Mouse (Mus musculus) hindbrain, embryonic 13.5 days (tissue): ENCODE data around the gene B130006D01Rik. TPM values are rescaled to one million over a fixed set of nuclear protein-coding genes. Genes with fewer than 3 reads are reported as not detected.
"Not testable (repeated sequence)": the region's sequence is repeated elsewhere in the genome, so short reads cannot be mapped to it uniquely, and the experiment has no call there.

ENCODE experiments used
- ATAC-seq: fragments of 200-750 bp; cut with Nextera tagmentation; 2 replicates; pipeline ENCODE4 v1.8.0; 2017; ENCODE audit warnings: moderate TSS enrichment; ENCODE audit not compliant: low FRiP score
- H3K27ac ChIP-seq: fragments of 300-500 bp; sonication (generic); 2 replicates; pipeline ENCODE4 v1.5.1; 2015; ENCODE audit warnings: inconsistent platforms, mild to moderate bottlenecking, moderate library complexity
- H3K27me3 ChIP-seq: fragments of 300-500 bp; sonication (generic); 2 replicates; pipeline ENCODE4 v1.6.1; 2015; ENCODE audit warnings: mild to moderate bottlenecking, inconsistent platforms
- H3K36me3 ChIP-seq: fragments of 300-500 bp; sonication (generic); 2 replicates; pipeline ENCODE4 v1.6.1; 2015; ENCODE audit warnings: mild to moderate bottlenecking, inconsistent platforms
- H3K4me1 ChIP-seq: fragments of 300-500 bp; sonication (generic); replicated peaks from 2 replicates; pipeline ENCODE4 v1.6.1; 2015; ENCODE audit warnings: inconsistent platforms
- H3K4me2 ChIP-seq: fragments of 300-500 bp; sonication (generic); 2 replicates; pipeline ENCODE4 v1.6.1; 2015; ENCODE audit warnings: inconsistent platforms, mild to moderate bottlenecking, moderate library complexity
- H3K4me3 ChIP-seq: fragments of 300-500 bp; sonication (generic); 2 replicates; pipeline ENCODE4 v1.5.1; 2015; ENCODE audit warnings: mild to moderate bottlenecking, inconsistent platforms
- H3K9ac ChIP-seq: fragments of 300-500 bp; sonication (generic); 2 replicates; pipeline ENCODE4 v1.6.1; 2015; ENCODE audit warnings: mild to moderate bottlenecking, inconsistent platforms
- H3K9me3 ChIP-seq: fragments of 300-500 bp; sonication (generic); 2 replicates; pipeline ENCODE4 v1.6.1; 2016; ENCODE audit warnings: inconsistent platforms
- WGBS: fragments of 180-500 bp; shearing (Covaris S2); methylation state at CpG from one replicate; pipeline ENCODE4 v1.1.7; 2015; 5-methylcytosine and 5-hydroxymethylcytosine counted together
- polyA plus RNA-seq: library from polyadenylated mRNA; unstranded; fragments of >200 nt; fragmentation: Nextera tagmentation; extraction: Ambion mirVana; gene quantifications from 2 replicates; pipeline ENCODE4 v1.2.1, GENCODE M21; 2015

B130006D01Rik gene
- polyA plus RNA-seq, 1 experiment from 2014 or later, result 1.6 TPM

DNA sequence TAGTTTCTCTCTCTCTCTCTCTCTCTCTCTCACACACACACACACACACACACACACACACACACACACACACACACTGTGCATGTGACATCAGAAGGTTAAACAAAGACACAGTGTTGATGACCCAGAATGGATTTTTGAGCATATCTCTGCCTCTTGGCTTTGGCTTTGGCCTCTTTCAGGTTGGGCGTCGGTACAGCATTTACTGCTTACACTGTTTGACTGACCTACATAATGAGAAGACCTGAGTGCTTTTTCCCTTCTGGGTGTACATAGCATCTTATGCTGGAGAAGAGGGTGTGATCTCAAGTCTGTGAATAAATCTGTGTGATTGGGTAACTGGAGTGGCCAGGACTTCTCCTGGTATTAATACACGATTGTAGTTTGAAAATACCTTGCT lies 4.0 kb upstream of the B130006D01Rik start:
- no peak overlapping the region for H3K4me3 ChIP-seq
- H3K4me2 ChIP-seq, result no peak overlapping the region
- 91% methylated on average over 3 of the region's 3 CpGs for WGBS
- no peaks in the 10 kb centered on the region for H3K36me3 ChIP-seq
- no peak overlapping the region for H3K9ac ChIP-seq
- ATAC-seq, result no peak
- no peaks in the 10 kb centered on the region for H3K27me3 ChIP-seq
- peaks cover 20% of the 10 kb centered on the region for H3K4me1 ChIP-seq
- H3K9me3 ChIP-seq, result no peaks in the 10 kb centered on the region
- H3K27ac ChIP-seq, result no peak overlapping the region

- Histone ChIP-seq H3K9me3 (no peaks in the 10 kb centered on the region), H3K27me3 (no peaks in the 10 kb centered on the region), H3K9ac (no peak overlapping the region), H3K4me1 (no peaks in the 10 kb centered on the region), H3K27ac (no peak overlapping the region), H3K4me3 (no peak overlapping the region), H3K36me3 (no peaks in the 10 kb centered on the region), H3K4me2 (no peak overlapping the region)
- 96% methylated on average over 4 of the region's 4 CpGs for WGBS
- ATAC-seq, result no peak
These were observed 1.1 kb downstream of the B130006D01Rik start for GRCm38 (mm10) chr11:95724466-95724865.

DNA sequence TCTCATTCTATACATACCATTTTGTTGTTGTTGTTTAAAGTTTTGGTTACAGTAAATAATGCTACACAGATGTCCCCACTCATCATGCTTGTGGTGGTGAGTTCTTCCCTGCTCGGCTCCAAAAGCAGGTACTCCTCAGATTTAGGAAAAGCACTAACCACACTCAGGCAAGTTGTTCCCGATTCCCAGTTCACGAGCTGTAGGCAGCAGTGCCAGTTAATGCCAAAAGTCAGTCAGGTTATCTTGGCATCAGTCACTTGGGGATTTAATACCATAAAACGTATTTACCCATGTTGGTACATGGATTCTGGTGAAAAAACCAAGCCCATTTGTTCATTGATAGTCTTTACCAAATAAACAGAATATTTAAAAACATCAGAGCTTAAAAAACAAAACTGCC lies 2.8 kb downstream of the B130006D01Rik start:
- no peaks in the 10 kb centered on the region for H3K9me3 ChIP-seq
- 81% methylated on average over 4 of the region's 4 CpGs for WGBS
- H3K4me2 ChIP-seq, result no peak overlapping the region
- no peak overlapping the region for H3K9ac ChIP-seq
- H3K27ac ChIP-seq, result no peak overlapping the region
- no peaks in the 10 kb centered on the region for H3K4me1 ChIP-seq
- no peak overlapping the region for H3K4me3 ChIP-seq
- no peaks in the 10 kb centered on the region for H3K36me3 ChIP-seq
- no peaks in the 10 kb centered on the region for H3K27me3 ChIP-seq
- no peak for ATAC-seq

- WGBS, result 95% methylated on average over 5 of the region's 5 CpGs
- no peak overlapping the region for H3K4me3 ChIP-seq
- H3K27ac ChIP-seq, result no peak overlapping the region
These were observed 4.6 kb downstream of the B130006D01Rik start for GRCm38 (mm10) chr11:95727947-95728346.

DNA sequence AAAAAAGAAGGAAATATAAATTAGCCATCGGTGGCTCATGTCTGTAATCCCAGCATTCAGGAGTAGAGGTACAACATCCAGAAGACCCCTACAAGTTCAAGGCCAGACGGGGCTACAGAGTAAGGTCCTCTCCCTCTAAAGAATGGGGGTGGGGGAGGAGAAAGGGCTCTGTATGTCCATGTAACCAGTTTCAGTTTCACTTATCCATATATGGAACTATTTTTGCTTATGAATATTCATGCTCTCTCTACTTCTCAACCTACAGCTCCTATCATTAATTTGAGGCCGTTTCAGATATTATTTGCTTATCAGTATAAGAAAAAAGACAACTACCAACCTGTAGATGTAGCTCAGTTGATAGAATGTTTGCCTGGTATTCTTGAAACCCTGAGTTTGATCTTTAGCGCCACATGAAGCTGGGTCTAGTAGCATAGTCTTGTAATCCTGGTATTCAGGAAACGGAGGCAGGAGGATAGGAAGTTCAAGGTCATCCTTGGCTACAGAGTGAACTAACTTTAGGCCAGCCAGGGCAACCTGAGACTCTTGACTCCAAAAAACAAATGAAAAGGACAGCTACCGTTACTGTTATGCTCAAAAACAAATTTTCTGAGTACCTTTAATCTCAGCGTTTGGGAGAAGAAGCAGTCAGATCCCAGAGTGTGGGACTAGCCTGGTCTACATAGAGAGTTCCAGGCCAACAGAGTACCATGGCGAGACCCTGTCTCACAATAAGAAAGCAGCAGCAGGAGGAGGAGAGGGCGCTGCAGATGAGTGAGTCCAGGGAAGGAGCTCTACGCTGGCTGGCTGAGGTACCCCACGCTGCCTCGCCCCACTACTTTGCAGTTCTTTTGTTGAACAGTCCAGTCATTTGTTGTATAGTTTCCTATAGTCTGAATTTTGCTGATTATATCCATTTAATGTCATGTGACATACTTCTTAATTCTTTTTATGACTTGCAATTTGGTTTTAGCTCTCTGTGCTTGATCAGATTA lies 5.8 kb downstream of the B130006D01Rik start:
- H3K4me1 ChIP-seq, result no peaks in the 10 kb centered on the region
- no peaks in the 10 kb centered on the region for H3K9me3 ChIP-seq
- ATAC-seq, result no peak
- H3K9ac ChIP-seq, result no peak overlapping the region
- no peak overlapping the region for H3K4me2 ChIP-seq
- H3K27ac ChIP-seq, result no peak overlapping the region
- H3K36me3 ChIP-seq, result no peaks in the 10 kb centered on the region
- no peaks in the 10 kb centered on the region for H3K27me3 ChIP-seq
- WGBS, result 88% methylated on average over 12 of the region's 12 CpGs
- H3K4me3 ChIP-seq, result no peak overlapping the region

More at GRCm38 (mm10) chr11:95727947-95728346, 4.6 kb downstream of the B130006D01Rik start:
- no peaks in the 10 kb centered on the region for H3K9me3 ChIP-seq
- no peak for ATAC-seq
- no peak overlapping the region for H3K9ac ChIP-seq
- no peak overlapping the region for H3K4me2 ChIP-seq
- no peaks in the 10 kb centered on the region for H3K27me3 ChIP-seq
- H3K4me1 ChIP-seq, result no peaks in the 10 kb centered on the region
- H3K36me3 ChIP-seq, result no peaks in the 10 kb centered on the region

GRCm38 (mm10) chr11:95734485-95734884 lies 11.1 kb downstream of the B130006D01Rik start:
- 94% methylated on average over 2 of the region's 2 CpGs for WGBS
- Histone ChIP-seq H3K27ac (no peak overlapping the region), H3K4me1 (peaks cover 4% of the 10 kb centered on the region; the same call in 1 of the 2 replicates), H3K4me2 (no peak overlapping the region), H3K9ac (no peak overlapping the region), H3K4me3 (no peak overlapping the region), H3K27me3 (no peaks in the 10 kb centered on the region), H3K36me3 (no peaks in the 10 kb centered on the region), H3K9me3 (no peaks in the 10 kb centered on the region)
- ATAC-seq, result no peak

- H3K27me3 ChIP-seq, result no peaks in the 10 kb centered on the region
- H3K36me3 ChIP-seq, result no peaks in the 10 kb centered on the region
- H3K9ac ChIP-seq, result no peak overlapping the region
- H3K27ac ChIP-seq, result no peak overlapping the region
- peaks cover 4% of the 10 kb centered on the region; the same call in 1 of the 2 replicates for H3K4me1 ChIP-seq
- no peak overlapping the region for H3K4me3 ChIP-seq
- no peak overlapping the region for H3K4me2 ChIP-seq
- WGBS, result 94% methylated on average over 3 of the region's 3 CpGs
- no peak for ATAC-seq
- no peaks in the 10 kb centered on the region for H3K9me3 ChIP-seq
These were observed 14.4 kb downstream of the B130006D01Rik start for GRCm38 (mm10) chr11:95737811-95738210.

DNA sequence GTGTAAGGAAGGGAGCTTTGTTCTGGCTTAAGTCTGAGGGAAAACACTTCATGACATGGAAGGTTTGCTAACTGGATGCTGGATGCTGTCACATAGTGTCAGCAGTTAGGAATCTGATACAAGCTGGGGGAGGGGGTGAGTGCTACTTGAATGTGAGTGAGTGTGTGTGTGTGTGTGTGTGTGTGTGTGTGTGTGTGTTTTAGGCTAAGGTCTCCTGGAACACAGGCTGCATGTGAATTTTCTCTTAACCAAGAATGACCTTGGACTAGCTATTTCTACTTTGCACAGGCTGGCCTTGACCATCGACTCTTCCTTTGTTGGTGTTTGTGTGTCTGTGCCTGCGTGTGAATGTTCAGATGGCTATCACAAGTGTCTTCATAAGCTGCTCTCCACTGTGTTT lies 21.1 kb downstream of the B130006D01Rik start:
- no peaks in the 10 kb centered on the region for H3K27me3 ChIP-seq
- H3K9me3 ChIP-seq, result no peaks in the 10 kb centered on the region
- peaks cover 20% of the 10 kb centered on the region for H3K36me3 ChIP-seq
- H3K4me2 ChIP-seq, result no peak overlapping the region
- 81% methylated on average over 2 of the region's 2 CpGs for WGBS
- no peak overlapping the region for H3K27ac ChIP-seq
- no peak overlapping the region for H3K9ac ChIP-seq
- peaks cover 5% of the 10 kb centered on the region for H3K4me1 ChIP-seq
- ATAC-seq, result no peak
- no peak overlapping the region for H3K4me3 ChIP-seq

- H3K27ac ChIP-seq, result no peak overlapping the region
- H3K4me1 ChIP-seq, result peaks cover 5% of the 10 kb centered on the region
- no peak overlapping the region for H3K4me3 ChIP-seq
- H3K27me3 ChIP-seq, result no peaks in the 10 kb centered on the region
- no peak overlapping the region for H3K9ac ChIP-seq
- H3K9me3 ChIP-seq, result no peaks in the 10 kb centered on the region
- H3K4me2 ChIP-seq, result no peak overlapping the region
- 77% methylated on average over 4 of the region's 4 CpGs for WGBS
- no peak for ATAC-seq
- peaks cover 31% of the 10 kb centered on the region for H3K36me3 ChIP-seq
These were observed 23.4 kb downstream of the B130006D01Rik start for GRCm38 (mm10) chr11:95746821-95747220.

GRCm38 (mm10) chr11:95748331-95748730 lies 24.9 kb downstream of the B130006D01Rik start:
- H3K4me2 ChIP-seq, result no peak overlapping the region
- 91% methylated on average over 5 of the region's 5 CpGs for WGBS
- no peak overlapping the region for H3K4me3 ChIP-seq
- H3K36me3 ChIP-seq, result peaks cover 36% of the 10 kb centered on the region
- no peaks in the 10 kb centered on the region for H3K27me3 ChIP-seq
- H3K9ac ChIP-seq, result no peak overlapping the region
- peaks cover 5% of the 10 kb centered on the region for H3K4me1 ChIP-seq
- no peak overlapping the region for H3K27ac ChIP-seq
- no peaks in the 10 kb centered on the region for H3K9me3 ChIP-seq
- no peak for ATAC-seq

DNA sequence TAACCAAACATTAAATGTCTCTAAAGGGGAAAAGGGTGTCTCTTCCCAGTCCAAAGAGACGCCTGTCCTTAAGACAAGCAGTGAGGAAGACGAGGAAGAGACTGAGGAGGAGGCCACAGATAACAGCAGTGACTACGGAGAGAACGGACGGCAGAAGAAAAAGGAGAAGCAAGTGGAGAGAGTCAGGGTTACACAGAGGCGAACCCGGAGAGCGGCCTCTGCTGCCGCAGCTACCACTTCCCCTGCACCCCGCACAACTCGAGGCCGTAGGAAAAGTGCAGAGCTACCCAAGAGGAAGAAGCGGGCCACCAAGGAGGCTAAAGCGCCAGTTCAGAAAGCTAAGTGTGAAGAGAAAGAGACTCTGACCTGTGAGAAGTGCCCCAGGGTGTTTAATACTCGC lies 26.2 kb downstream of the B130006D01Rik start:
- peaks cover 44% of the 10 kb centered on the region for H3K36me3 ChIP-seq
- H3K27me3 ChIP-seq, result no peaks in the 10 kb centered on the region
- no peak overlapping the region for H3K4me3 ChIP-seq
- H3K9me3 ChIP-seq, result no peaks in the 10 kb centered on the region
- no peak overlapping the region for H3K9ac ChIP-seq
- WGBS, result 89% methylated on average over 15 of the region's 15 CpGs
- H3K4me1 ChIP-seq, result peaks cover 5% of the 10 kb centered on the region
- no peak overlapping the region for H3K27ac ChIP-seq
- H3K4me2 ChIP-seq, result no peak overlapping the region
- no peak for ATAC-seq

DNA sequence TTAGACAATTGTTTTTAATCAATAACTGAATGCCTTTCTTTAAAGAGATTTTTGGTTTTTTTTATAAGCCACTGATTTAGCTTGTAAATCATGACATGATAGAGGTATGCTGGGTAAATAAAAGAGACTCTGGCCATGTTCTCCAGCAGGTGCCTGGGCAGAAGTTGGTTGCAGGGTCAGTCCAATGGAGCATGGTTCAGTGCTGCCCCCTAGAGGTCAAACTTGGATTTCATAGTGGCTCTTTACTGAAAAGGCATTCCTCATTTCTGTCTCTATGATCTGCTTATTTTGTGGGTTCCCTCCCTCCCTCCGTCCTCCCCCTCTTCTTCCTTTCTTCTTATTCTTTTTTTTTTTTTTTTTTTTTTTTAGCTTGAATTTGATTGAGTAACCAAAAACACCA lies 27.6 kb downstream of the B130006D01Rik start:
- no peak overlapping the region for H3K4me3 ChIP-seq
- no peaks in the 10 kb centered on the region for H3K9me3 ChIP-seq
- H3K36me3 ChIP-seq, result peaks cover 56% of the 10 kb centered on the region
- H3K27ac ChIP-seq, result no peak overlapping the region
- no peak overlapping the region for H3K9ac ChIP-seq
- H3K4me1 ChIP-seq, result peaks cover 5% of the 10 kb centered on the region
- 0% methylated on average over 1 of the region's 1 CpGs for WGBS
- no peaks in the 10 kb centered on the region for H3K27me3 ChIP-seq
- ATAC-seq, result no peak
- no peak overlapping the region for H3K4me2 ChIP-seq

DNA sequence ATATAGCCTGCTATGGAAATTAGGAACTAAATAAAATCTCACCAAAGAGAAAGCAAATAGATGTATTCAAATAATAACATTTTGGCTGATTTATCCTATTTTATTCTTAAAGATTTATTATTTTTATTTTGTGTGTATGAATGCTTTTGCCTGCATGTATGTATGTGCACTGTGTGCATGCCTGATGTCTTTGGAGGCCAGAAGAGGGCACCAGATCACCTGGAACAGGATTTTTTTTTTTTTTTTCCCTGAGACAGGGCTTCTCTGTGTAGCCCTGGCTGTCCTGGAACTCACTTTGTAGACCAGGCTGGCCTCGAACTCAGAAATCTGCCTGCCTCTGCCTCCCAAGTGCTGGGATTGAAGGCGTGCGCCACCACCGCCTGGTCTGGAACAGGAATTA lies 31.8 kb downstream of the B130006D01Rik start:
- ATAC-seq, H3K27ac ChIP-seq, H3K9me3 ChIP-seq, H3K4me2 ChIP-seq, H3K27me3 ChIP-seq, H3K4me3 ChIP-seq, H3K9ac ChIP-seq, H3K4me1 ChIP-seq: not testable (repeated sequence)
- H3K36me3 ChIP-seq, result peaks cover 60% of the 10 kb centered on the region
- WGBS, result 95% methylated on average over 4 of the region's 4 CpGs
